Mouse (Mus musculus): Measurements from ENCODE around the gene Stx16. TPM values are rescaled to one million over a fixed set of nuclear protein-coding genes. Genes with fewer than 3 reads are reported as not detected.

The Stx16 gene
- polyA plus RNA-seq, 2 experiments, result 2.1 to 10.9 TPM

DNA sequence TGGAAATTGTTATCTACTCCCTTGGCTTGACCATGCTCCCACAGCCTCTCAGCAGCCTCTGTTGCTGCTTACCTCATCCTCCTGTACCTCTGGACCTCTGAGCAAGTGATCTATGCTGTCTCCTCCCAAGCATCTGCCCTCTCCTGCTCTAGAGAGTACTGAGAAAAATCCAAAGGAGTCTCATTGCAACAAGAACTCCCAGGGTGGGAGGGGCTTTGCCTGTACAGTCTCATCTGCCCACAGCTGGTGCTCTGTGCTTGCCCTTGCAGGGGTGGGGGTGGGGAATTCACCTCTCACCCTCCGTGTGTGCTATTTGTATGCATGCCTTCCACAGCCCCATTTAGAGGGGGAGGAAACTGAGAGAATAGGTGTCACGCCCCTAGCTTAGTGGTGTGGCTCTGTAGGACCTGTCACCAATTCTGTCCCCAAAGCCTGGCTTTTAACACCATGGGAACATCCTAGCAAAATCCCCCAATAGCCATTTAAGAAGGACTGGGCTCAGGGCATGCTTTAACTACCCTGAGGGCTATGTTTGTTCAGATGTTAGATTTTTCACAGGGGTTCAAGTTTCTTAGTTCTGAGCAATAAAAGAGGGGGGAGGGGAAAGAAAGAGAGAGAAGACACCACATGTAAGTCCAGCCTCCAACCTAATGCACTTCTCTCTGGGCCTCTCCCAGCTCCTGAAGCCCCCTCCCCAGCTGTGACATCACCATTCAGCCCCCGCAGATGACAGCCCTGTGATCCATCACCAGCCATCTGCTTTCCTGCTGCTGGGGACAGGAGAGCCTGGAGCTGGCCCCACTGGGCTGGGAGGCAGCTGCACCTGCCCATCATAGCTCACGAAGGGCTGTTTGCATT is 26.4 kb upstream of the Stx16 start:
- H3K9me3 ChIP-seq (ENCODE audit: control insufficient read depth, low read length), result no peaks in the 10 kb centered on the region
- no peaks in the 10 kb centered on the region for H3K36me3 ChIP-seq (replicated peaks; ENCODE audit: control insufficient read depth, insufficient read depth, low read depth)
- TF ChIP-seq EP300 (IDR thresholded peaks at IDR 0.05; ENCODE audit: low read depth), result no peak
- H3K4me2 ChIP-seq (ENCODE audit: low read depth), result no peak overlapping the region
- no peak overlapping the region for H3K9ac ChIP-seq (replicated peaks)
- H3K27ac ChIP-seq, result no peak overlapping the region
- ATAC-seq (ENCODE audit: insufficient read depth) (no peak), DNase-seq (ENCODE audit: low read depth in 3 of 3, low spot score in 3 of 3) (no peak)
- no peaks in the 10 kb centered on the region for H3K4me1 ChIP-seq (replicated peaks; ENCODE audit: control insufficient read depth in 2 of 2, insufficient read depth in 2 of 2, low read length in 1 of 2)
- no peak overlapping the region for H3K4me3 ChIP-seq (ENCODE audit: insufficient read depth in 1 of 2, low read depth in 2 of 2, low read length in 2 of 2)
- 29% methylated on average over 4 of the region's 4 CpGs for WGBS (ENCODE audit: insufficient replicate concordance)
- no peaks in the 10 kb centered on the region; the same call in 1 of the 2 replicates for H3K27me3 ChIP-seq (ENCODE audit: control insufficient read depth, insufficient read depth, low read length)

DNA sequence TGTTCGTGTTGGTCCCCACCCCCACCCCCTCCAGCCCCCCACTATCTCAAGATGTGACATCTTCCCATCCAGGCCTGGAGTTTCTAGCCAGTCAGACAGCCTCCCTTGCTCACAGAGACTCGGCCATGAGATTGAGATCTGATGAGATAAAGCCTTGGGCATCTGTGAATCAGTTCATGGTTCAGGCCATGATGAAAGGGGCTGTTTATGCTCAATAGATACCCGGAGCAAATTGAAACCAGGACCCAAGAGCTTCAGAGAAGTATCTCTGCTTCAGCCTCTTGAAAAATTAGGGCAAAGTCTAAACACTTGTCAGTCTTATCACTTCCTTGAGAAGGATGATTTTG is 25.8 kb upstream of the Stx16 start:
- Histone ChIP-seq H3K27me3 (ENCODE audit: control insufficient read depth, insufficient read depth, low read length) (no peaks in the 10 kb centered on the region; the same call in 1 of the 2 replicates), H3K27ac (no peak overlapping the region), H3K9me3 (ENCODE audit: control insufficient read depth, low read length) (no peaks in the 10 kb centered on the region), H3K9ac (replicated peaks) (no peak overlapping the region), H3K4me1 (replicated peaks; ENCODE audit: control insufficient read depth in 2 of 2, insufficient read depth in 2 of 2, low read length in 1 of 2) (no peaks in the 10 kb centered on the region), H3K4me2 (ENCODE audit: low read depth) (no peak overlapping the region), H3K4me3 (ENCODE audit: insufficient read depth in 1 of 2, low read depth in 2 of 2, low read length in 2 of 2) (no peak overlapping the region), H3K36me3 (replicated peaks; ENCODE audit: control insufficient read depth, insufficient read depth, low read depth) (no peaks in the 10 kb centered on the region)
- ATAC-seq (ENCODE audit: insufficient read depth) (no peak), DNase-seq (ENCODE audit: low read depth in 3 of 3, low spot score in 3 of 3) (no peak)
- no peak for TF ChIP-seq CTCF (IDR thresholded peaks at IDR 0.05; ENCODE audit: low read depth)
- TF ChIP-seq EP300 (IDR thresholded peaks at IDR 0.05; ENCODE audit: low read depth), result no peak
- WGBS (ENCODE audit: insufficient replicate concordance), result 11% methylated on average over 3 of the region's 3 CpGs

DNA sequence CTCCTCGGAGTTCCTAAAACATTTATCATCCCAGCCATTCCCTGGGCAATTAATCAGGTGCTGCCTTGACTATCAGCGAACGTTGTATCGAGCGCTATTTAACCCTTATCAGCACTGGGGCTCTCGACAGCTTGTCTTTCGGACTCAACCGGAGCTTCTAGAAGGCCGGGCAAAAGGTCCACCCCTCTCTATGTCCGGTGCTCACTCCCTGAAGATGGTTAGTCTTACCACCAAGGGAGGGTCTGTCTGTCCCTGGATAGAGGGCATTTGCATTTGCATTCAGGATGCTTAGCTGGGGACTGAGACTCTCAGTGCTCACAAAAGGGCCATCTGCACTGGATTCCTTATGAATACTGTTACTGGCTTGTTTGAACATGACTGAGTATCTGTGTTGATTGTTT is 25.0 kb upstream of the Stx16 start:
- Histone ChIP-seq H3K9me3 (ENCODE audit: control insufficient read depth, low read length) (no peaks in the 10 kb centered on the region), H3K4me1 (replicated peaks; ENCODE audit: control insufficient read depth in 2 of 2, insufficient read depth in 2 of 2, low read length in 1 of 2) (no peaks in the 10 kb centered on the region), H3K4me2 (ENCODE audit: low read depth) (no peak overlapping the region), H3K36me3 (replicated peaks; ENCODE audit: control insufficient read depth, insufficient read depth, low read depth) (no peaks in the 10 kb centered on the region), H3K9ac (replicated peaks) (no peak overlapping the region), H3K27ac (no peak overlapping the region), H3K27me3 (ENCODE audit: control insufficient read depth, insufficient read depth, low read length) (no peaks in the 10 kb centered on the region; the same call in 1 of the 2 replicates), H3K4me3 (ENCODE audit: insufficient read depth in 1 of 2, low read depth in 2 of 2, low read length in 2 of 2) (no peak overlapping the region)
- 28% methylated on average over 10 of the region's 10 CpGs for WGBS (ENCODE audit: insufficient replicate concordance)
- ATAC-seq (ENCODE audit: insufficient read depth) (no peak), DNase-seq (ENCODE audit: low read depth in 3 of 3, low spot score in 3 of 3) (no peak)
- no peak for TF ChIP-seq EP300 (IDR thresholded peaks at IDR 0.05; ENCODE audit: low read depth)
- TF ChIP-seq CTCF (IDR thresholded peaks at IDR 0.05; ENCODE audit: low read depth), result no peak

DNA sequence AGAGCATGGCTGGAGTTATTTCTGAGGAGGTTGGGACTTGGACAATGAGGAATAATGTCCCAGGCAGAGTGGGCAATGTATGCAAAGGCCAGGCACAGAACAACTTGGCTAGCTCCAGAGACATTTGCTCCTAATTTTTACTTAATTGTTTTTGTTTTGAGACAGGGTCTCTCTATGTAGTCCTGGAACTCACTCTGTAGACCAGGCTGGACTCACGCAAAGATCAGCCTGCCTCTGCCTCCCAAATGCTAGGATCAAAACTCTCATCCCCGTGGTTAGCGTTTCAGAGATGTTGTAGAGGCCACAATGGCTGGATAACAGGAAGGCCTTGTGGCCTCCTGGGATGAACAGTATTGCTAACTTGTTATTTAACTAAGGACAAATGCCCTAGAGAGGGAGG is 21.6 kb upstream of the Stx16 start:
- H3K27me3 ChIP-seq (ENCODE audit: control insufficient read depth, insufficient read depth, low read length), result no peaks in the 10 kb centered on the region; the same call in 1 of the 2 replicates
- 0 out of 4 replicates have a peak, but pooled peaks cover 0 to 2% of the 10 kb centered on the region in 2 experiments for H3K4me1 ChIP-seq (replicated peaks; ENCODE audit: control insufficient read depth in 2 of 2, insufficient read depth in 2 of 2, low read length in 1 of 2)
- H3K36me3 ChIP-seq (replicated peaks; ENCODE audit: control insufficient read depth, insufficient read depth, low read depth), result no peaks in the 10 kb centered on the region

DNA sequence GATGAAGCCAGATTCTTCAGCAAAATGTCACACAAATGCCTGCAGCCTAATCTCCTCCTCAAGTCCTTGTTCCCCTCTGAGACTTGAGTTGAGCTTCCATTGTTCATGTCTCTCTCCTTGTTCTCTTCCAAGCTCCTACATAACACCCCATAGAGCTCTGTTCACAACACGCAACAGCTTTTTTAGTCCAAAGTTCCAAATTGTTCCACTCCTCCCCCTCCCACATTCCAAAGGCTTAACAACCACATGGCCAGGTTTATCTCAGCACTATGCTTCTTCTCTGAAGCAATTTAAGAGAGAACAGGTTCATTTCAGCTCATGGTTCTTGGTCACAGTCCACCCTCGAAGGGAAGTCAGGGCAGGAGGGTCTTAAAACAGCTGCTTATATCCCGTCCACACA is 18.4 kb upstream of the Stx16 start:
- Histone ChIP-seq H3K9ac (replicated peaks) (no peak overlapping the region), H3K4me2 (ENCODE audit: low read depth) (no peak overlapping the region), H3K36me3 (replicated peaks; ENCODE audit: control insufficient read depth, insufficient read depth, low read depth) (no peaks in the 10 kb centered on the region), H3K9me3 (ENCODE audit: control insufficient read depth, low read length) (no peaks in the 10 kb centered on the region), H3K4me3 (ENCODE audit: insufficient read depth in 1 of 2, low read depth in 2 of 2, low read length in 2 of 2) (no peak overlapping the region), H3K27me3 (ENCODE audit: control insufficient read depth, insufficient read depth, low read length) (no peaks in the 10 kb centered on the region), H3K4me1 (replicated peaks; ENCODE audit: control insufficient read depth in 2 of 2, insufficient read depth in 2 of 2, low read length in 1 of 2) (0 out of 4 replicates have a peak, but pooled peaks cover 0 to 2% of the 10 kb centered on the region in 2 experiments), H3K27ac (no peak overlapping the region)
- TF ChIP-seq EP300 (IDR thresholded peaks at IDR 0.05; ENCODE audit: low read depth) (no peak), CTCF (IDR thresholded peaks at IDR 0.05; ENCODE audit: low read depth) (no peak)
- ATAC-seq (ENCODE audit: insufficient read depth), result no peak
- DNase-seq (ENCODE audit: low read depth in 3 of 3, low spot score in 3 of 3), result no peak
- 61% methylated on average over 3 of the region's 3 CpGs for WGBS (ENCODE audit: insufficient replicate concordance)

More for the DNA sequence above, 21.6 kb upstream of the Stx16 start:
- TF ChIP-seq EP300 (IDR thresholded peaks at IDR 0.05; ENCODE audit: low read depth) (no peak), CTCF (IDR thresholded peaks at IDR 0.05; ENCODE audit: low read depth) (no peak)
- H3K4me2 ChIP-seq (ENCODE audit: low read depth), result no peak overlapping the region
- no peaks in the 10 kb centered on the region for H3K9me3 ChIP-seq (ENCODE audit: control insufficient read depth, low read length)
- DNase-seq (ENCODE audit: low read depth in 3 of 3, low spot score in 3 of 3), result no peak
- H3K9ac ChIP-seq (replicated peaks), result no peak overlapping the region
- no peak overlapping the region for H3K4me3 ChIP-seq (ENCODE audit: insufficient read depth in 1 of 2, low read depth in 2 of 2, low read length in 2 of 2)
- ATAC-seq (ENCODE audit: insufficient read depth), result no peak
- H3K27ac ChIP-seq, result no peak overlapping the region
- 70% methylated on average over 3 of the region's 3 CpGs for WGBS (ENCODE audit: insufficient replicate concordance)
